Mouse (Mus musculus): ENCODE measurements at regions not wholly inside any gene's neighbourhood (a gene's known extent, or its start where the extent isn't known, plus 50 kb on each side); places are given as distances from the start of the nearest gene placed in this dataset.
A peak's percentile ranks its signal among the peaks of the same experiment; 100 is the strongest.

DNA sequence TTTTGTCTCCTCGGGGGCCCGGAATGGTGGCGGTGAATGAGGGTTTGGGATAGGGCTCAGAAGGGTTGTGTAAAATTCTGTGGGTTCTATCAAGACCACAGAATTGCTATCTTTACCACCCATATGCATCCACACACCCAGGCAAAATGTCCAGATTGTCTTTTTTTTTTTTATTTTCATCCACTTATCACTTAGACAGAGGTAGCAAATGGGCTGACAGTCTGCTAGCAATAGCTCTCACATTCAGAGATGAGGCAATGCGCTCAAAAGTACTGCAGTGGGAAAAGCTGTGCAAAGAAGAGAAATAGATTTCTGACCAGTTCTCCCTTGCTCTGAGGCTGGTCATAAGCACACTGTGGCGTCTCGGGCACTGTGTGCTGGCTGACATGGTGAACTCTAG, 154.5 kb downstream of the Dad1 start:
- DNase-seq (ENCODE audit: low spot score in 2 of 2), result no peak

DNA sequence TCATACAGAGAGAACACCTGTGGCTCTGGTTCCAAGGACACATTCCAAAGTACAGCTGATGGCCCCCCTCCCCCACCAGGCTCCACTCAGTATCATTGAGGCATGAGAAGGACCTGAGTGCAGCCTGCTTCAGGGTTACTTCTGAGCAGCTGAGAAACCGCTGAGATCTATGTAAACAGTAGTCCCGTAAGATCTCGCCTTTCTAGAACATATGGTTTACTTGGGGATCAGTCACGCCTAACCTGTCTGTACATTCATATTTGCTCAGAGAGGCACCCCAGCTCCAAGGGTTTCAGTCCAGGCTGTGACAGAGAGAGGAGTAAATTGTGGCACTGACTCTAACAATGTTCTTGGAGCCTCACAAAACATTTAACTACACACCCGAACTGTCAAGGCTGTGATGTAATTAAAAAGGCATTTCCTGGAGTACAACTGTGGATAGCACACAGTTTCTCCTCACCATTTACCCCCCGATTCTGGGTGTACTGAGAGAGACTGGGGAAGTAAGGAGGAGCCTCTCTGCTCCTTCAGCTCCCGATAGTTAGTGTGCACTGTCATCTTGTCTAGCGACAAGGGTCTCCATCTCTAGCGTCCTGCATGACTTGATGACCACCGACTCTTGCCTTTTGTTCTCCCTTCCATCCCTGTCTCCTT, 155.7 kb downstream of the Dad1 start:
- no peak for DNase-seq (ENCODE audit: low spot score in 2 of 2)

GRCm38 (mm10) chr14:54097026-54097425, 156.9 kb downstream of the Dad1 start:
- DNase-seq (ENCODE audit: low spot score in 2 of 2), result no peak

DNA sequence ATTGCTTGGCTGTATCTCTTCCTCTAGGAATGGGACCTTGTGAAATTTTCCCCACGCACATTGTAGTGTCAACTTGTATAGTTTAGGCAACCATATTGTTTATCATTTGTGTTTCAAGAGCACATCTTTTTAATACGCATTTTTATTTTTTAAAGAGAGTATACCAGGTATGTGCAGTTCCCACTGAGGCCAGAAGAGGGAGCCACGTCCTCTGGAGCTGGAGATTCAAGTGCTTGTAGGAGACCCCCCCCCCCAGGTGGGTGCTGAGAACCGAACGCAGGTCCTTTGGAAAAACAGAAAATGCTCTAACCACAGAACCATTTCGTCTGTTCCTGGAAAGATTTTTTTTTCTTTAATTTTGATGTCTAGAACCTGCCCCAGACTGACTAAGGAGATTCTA, 161.5 kb downstream of the Dad1 start:
- DNase-seq (ENCODE audit: low spot score in 2 of 2), result no peak

- no peak for DNase-seq (ENCODE audit: low spot score in 2 of 2)
These were observed 167.2 kb downstream of the Dad1 start for GRCm38 (mm10) chr14:54086660-54087059.

DNA sequence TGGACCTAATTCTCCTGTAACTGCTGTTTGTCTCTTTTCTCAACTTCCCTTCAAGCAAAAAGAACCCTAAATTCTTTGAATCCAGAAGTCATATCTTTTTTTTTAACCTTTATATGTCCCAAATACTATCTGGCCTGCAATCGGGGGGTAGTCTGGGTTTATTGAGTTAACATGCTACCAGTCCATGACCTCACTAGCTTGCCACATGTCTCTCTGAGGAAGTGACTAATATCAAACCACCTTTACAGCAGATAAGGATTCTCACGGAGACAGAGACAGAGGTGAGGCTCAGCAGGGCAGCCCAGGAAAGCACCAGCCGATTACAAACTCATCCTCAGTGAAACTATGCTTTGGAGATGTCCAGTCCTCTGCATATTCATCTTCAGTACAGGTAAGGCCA, 179.2 kb downstream of the Dad1 start:
- no peak for DNase-seq (ENCODE audit: low spot score in 2 of 2)

DNA sequence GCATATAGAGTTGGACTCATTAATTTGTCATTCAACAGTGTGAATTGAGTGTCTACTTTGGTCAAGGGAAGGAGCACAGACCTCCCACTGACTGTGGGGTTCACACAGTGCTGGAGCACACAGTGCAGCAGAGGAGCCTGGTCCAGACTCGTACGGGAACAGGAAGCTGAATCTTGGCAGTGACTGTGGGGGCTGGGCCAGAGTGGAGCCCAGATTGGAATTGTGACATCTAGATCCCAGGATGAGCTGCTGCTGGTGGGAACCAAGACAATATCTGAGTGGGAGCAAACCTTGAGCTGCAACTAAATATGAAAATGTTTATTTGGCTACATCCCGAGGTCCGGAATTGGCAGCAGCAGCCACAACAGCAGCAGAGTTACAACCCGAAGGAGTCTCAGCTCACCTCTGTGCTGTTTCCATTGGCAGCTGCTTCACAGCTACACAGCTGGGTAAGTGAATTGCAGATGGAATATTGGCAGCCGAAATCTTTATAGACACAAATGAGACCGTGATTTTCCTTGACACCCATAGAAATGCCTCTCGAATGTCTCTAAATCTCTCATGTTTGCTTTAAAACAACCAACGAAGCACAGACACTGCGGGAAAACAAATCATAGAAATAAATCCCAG, 181.5 kb downstream of the Dad1 start:
- DNase-seq (ENCODE audit: low spot score in 2 of 2), result peak; percentile 8 to 12

- no peak for DNase-seq (ENCODE audit: low spot score in 2 of 2)
These were observed 183.7 kb downstream of the Dad1 start for GRCm38 (mm10) chr14:54070240-54070639.

DNA sequence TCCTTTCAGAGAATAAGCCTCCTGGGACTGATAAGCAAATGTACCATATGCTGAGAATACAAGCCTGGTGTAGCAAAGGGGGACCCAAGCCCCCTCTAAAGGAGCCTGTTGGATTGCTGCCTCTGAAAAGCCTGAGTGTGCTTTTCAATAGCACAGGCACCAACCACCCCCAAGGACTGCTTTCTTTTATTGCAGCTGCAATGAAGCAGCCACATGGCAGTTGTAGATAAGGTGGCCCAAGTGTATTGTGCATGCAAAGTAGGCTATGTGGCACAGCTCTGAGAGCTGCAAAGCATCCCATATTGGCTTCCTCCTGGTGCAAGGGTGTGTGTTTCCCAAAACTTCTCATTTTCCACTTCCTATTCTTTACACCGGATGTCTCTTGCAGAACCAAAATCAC, 185.2 kb downstream of the Dad1 start:
- DNase-seq (ENCODE audit: low spot score in 2 of 2), result no peak

DNA sequence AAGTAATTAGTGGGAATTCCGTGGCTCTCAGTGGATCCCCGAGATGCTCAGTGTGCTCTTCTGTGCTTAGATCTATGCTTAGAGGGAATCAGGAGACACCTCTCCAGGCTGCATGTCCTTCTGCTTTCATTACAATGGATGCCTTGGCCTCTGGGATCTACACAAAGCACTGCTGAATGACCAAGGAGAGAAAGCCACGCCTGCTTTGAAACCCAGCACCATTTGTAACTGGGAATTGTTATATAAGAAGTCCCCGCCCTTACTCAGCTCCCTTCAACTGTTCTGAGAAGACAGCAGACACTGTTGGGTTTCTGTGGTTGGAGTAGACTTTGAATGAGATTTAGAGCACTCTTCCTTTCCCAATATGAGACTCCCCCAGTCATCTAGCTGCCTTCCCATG, 188.4 kb downstream of the Dad1 start:
- no peak for DNase-seq (ENCODE audit: low spot score in 2 of 2)

DNA sequence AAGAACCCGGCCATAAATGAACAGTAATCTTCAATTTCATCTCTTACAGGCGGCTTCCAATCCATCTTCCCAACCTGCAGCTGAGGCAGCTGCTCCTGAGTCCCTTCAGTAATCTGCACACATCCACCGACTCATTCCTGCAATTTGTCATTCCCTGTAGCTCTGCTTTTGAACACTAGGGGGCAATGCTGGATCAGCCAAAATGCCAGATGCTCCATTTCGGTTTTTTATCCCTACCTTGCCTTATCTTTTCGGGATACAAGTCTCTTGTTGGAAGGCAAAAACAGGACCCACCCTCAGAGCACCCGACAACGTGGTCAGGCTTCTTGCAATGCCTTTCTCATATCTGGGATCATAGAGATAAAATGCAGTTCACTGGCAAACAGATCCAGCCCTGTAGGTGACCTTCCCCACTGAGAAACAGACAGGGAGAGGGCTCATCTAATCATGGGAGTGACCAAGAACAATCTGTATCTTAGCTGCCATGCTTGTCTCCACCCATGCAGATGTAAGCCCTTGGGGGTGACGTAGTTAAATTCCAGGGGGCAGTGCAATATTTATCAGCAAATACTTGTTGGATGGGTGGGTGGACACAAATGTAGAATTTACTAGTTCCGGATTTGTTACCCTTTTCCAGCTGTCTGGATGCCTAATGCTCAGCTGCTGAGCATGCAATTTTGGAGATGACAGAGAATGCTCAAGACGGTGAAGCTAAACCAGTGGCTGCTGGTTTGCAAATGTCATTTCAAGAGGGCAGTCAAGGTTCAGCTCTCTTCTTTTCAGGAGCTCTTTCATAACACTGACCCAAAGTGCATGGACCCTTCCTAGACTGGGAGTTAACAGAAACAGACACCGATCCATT, 189.1 kb downstream of the Dad1 start:
- DNase-seq (ENCODE audit: low spot score in 2 of 2), result peak; percentile 12 to 53

- no peak for DNase-seq (ENCODE audit: low spot score in 2 of 2)
These were observed 192.3 kb downstream of the Dad1 start for GRCm38 (mm10) chr14:54061570-54061969.

DNA sequence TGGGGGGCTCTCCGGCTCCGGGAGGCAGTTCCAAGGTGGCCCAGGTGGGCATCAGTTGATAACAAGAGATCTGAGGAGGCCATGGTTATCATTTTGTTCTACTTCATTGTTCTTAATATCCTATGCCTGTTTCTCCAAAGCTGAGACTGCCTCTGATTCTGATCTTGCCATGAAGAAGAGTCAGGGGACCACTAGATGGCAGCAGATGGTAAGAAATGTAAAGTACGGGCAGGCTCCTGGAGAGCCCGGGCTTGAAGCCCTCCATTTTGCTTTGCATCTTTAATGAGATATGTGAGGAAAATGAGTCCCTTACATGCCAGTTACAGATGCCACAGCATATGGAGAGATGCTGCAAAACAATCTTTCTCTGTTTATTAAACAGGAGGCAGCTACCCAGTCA, 194.1 kb downstream of the Dad1 start:
- peak; percentile 28 to 53 for DNase-seq (ENCODE audit: low spot score in 2 of 2)

GRCm38 (mm10) chr14:54059096-54059495, 194.8 kb downstream of the Dad1 start:
- no peak for DNase-seq (ENCODE audit: low spot score in 2 of 2)

- DNase-seq (ENCODE audit: low spot score in 2 of 2), result no peak
These were observed 197.2 kb downstream of the Dad1 start for GRCm38 (mm10) chr14:54056691-54057090.

GRCm38 (mm10) chr14:54055390-54055789, 198.5 kb downstream of the Dad1 start:
- DNase-seq (ENCODE audit: low spot score in 2 of 2), result no peak

DNA sequence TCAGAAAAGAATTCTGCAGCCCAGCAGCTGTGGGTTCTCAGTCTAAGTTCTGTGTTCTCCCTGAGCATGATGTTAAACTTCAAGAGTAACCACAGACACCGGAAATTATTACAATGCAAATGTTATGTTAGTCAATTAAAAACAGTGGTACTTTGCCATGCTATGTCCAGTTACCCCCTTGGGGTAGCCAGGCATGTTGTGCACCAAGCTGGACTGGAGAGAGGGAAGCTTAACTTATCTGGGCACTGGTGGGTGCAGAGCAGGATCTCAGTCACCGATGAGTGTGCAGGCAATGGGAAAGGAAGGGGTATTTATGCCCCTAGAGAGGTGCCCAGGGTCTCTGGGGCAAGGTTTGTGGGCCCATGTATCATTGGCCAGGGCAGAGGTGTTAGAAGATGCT, 211.6 kb downstream of the Dad1 start:
- DNase-seq (ENCODE audit: low spot score in 2 of 2), result no peak

DNA sequence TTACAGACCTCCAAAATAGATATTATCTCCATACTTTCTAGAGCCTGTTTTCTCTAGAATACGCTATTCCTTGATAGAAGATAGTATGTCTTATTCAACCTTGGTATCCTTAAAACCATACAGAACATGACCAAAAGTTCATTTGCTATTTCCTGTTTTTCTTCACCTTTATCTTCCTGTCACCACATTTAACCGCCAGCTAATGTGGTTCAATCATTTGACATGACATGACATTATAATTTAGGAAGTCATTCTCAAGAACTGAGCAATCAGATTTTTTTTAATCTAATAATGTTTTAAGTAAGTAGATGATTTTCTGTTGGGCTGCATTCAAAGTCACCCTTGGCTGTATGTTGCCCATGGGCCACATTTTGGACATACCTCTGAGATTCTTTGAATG, 213.3 kb downstream of the Dad1 start:
- no peak for DNase-seq (ENCODE audit: low spot score in 2 of 2)

GRCm38 (mm10) chr14:54034516-54034915, 219.4 kb downstream of the Dad1 start:
- no peak for DNase-seq (ENCODE audit: low spot score in 2 of 2)

- DNase-seq (ENCODE audit: low spot score in 2 of 2), result no peak
These were observed 230.4 kb downstream of the Dad1 start for GRCm38 (mm10) chr14:54023552-54023951.

DNA sequence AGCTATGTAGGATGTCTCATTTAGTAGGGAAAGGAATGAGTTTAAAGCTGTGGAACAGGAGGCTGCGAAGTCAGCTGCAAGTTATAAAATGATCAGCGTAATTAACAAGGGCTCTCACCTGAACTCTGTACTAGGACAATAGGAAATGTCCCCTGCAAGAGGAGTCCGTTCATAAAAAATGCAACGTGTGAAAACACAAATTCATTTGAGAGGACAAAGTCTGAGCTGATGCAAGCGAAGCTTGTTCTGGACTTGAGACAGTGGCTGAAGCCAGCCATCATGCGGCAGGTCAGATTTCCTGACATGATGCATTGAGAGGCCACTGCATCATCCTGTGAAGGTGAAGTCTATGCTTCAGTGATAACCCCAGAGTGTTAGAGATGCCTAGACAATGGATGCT, 232.5 kb downstream of the Dad1 start:
- DNase-seq (ENCODE audit: low spot score in 2 of 2), result no peak

DNA sequence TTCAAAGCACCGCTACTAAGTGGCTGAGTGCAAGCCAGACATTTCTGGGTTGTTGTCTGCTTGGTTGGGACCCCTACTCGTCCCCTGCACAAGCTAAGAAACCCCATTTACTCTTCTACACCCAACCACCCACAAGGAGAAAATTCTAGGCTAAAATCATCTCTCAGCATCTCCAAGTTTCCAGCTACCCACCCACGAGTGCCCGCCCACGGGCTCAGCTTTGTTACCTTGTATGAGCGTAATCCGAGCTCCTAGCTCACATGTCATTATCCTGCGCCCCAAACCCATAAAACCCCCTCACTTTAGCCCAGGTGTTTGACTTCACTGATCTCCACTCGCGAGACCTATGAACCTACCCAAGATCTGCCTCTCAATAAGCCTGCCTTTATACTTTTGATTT, 239.3 kb downstream of the Dad1 start:
- no peak for DNase-seq (ENCODE audit: low spot score in 2 of 2)

DNA sequence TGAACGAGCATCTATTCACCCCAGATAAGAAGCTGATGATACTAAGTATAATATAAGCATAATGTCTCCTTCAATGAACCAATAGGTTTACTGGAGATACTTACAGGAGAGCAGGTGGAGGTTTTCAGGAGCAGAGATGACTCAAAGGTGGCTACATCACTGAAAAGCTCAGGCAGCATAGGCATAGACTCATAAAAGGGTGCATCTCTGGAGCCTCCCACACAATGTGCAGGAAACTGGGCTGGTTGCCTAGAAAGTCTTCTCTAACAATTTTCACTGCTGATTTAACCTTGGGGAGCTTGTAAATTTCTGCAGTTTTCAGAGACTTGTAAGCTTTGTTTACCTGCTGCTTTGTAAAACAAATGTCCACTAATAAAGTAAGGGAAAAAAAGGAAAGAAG, 251.8 kb downstream of the Dad1 start:
- no peak for DNase-seq (ENCODE audit: low spot score in 2 of 2)
